23 mouse cellular contexts compared by ENCODE assay signal in genomic region chrX:167832543-167832942, GRCm38 (mm10).
DNase-seq lines count a peak whose midpoint lies in the region; ATAC-seq and TF ChIP-seq lines count a peak whose summit lies in the region.
"Had no signal": no experiment of that assay in that cellular context is flagged by ENCODE, and none has a peak within 500 bp of the region (broad histone marks: within the 10 kb centered on the region; RNA-seq: fewer than 3 reads in every experiment).

No protein-coding gene starts in this region.

- no peak overlapping the region for H3K4me2 ChIP-seq in forebrain, embryonic 14.5 days (ENCODE audit: low read length)
- H3K4me2 ChIP-seq in forebrain, postnatal 0 days (ENCODE audit: low read depth): no peak overlapping the region
- no peak overlapping the region for H3K4me2 ChIP-seq in midbrain, embryonic 12.5 days (replicated peaks)
- H3K4me2 ChIP-seq in midbrain, postnatal 0 days (ENCODE audit: low read depth, low read length, poor library complexity, severe bottlenecking): no peak overlapping the region
- no peak overlapping the region for H3K4me2 ChIP-seq in lung, postnatal 0 days (replicated peaks; ENCODE audit: low read depth, low read length)
- H3K4me2 ChIP-seq: embryonic facial prominence, embryonic 12.5 days; forebrain, embryonic 15.5 days; heart, embryonic 11.5 days; heart, embryonic 15.5 days had no signal

- H3K4me1 ChIP-seq in forebrain, embryonic 14.5 days (ENCODE audit: control insufficient read depth, insufficient read depth, low read length): no peaks in the 10 kb centered on the region
- H3K4me1 ChIP-seq in forebrain, postnatal 0 days (ENCODE audit: insufficient read depth): no peaks in the 10 kb centered on the region
- H3K4me1 ChIP-seq in midbrain, embryonic 12.5 days: no peaks in the 10 kb centered on the region
- no peaks in the 10 kb centered on the region for H3K4me1 ChIP-seq in midbrain, postnatal 0 days (ENCODE audit: insufficient read depth, low read length)
- H3K4me1 ChIP-seq in lung, postnatal 0 days (ENCODE audit: insufficient read depth, low read depth, low read length): no peaks in the 10 kb centered on the region
- H3K4me1 ChIP-seq: embryonic facial prominence, embryonic 12.5 days; forebrain, embryonic 15.5 days; heart, embryonic 15.5 days had no signal

- TF ChIP-seq EP300 in lung, postnatal 0 days (IDR thresholded peaks at IDR 0.05): no peak

- DNase-seq in embryo, embryonic 10.5 days (ENCODE audit: low spot score): peak; percentile 12
- DNase-seq in embryo, embryonic 10 days (ENCODE audit: low spot score): no peak
- peak; percentile 9 for DNase-seq in forebrain, embryonic 14.5 days (ENCODE audit: low spot score)
- no peak for DNase-seq in forebrain, postnatal 0 days
- DNase-seq in midbrain, postnatal 0 days (ENCODE audit: low spot score): no peak
- no peak for DNase-seq in lung, postnatal 0 days (ENCODE audit: low spot score)
- DNase-seq: adrenal gland, adult 8-10 months; adrenal gland, postnatal 36 days; B cell, adult 2 months; cerebellum, adult 11-12 months; cerebellum, adult 9-10 months; cerebellum, postnatal 25 days; gastrocnemius, postnatal 14 days; heart, adult 2 months; heart, postnatal 14 days had no signal

- no peaks in the 10 kb centered on the region for H3K36me3 ChIP-seq in forebrain, embryonic 14.5 days (ENCODE audit: control insufficient read depth, insufficient read depth, low read length)
- no peaks in the 10 kb centered on the region for H3K36me3 ChIP-seq in forebrain, postnatal 0 days (ENCODE audit: insufficient read depth)
- no peaks in the 10 kb centered on the region for H3K36me3 ChIP-seq in midbrain, embryonic 12.5 days
- no peaks in the 10 kb centered on the region for H3K36me3 ChIP-seq in midbrain, postnatal 0 days (ENCODE audit: insufficient read depth, low read length)
- H3K36me3 ChIP-seq in lung, postnatal 0 days (ENCODE audit: insufficient read depth, low read length): no peaks in the 10 kb centered on the region
- H3K36me3 ChIP-seq: embryonic facial prominence, embryonic 12.5 days; forebrain, embryonic 15.5 days; G1E; heart, embryonic 15.5 days had no signal

- H3K9me3 ChIP-seq in forebrain, embryonic 14.5 days (replicated peaks; ENCODE audit: control insufficient read depth, low read length): no peaks in the 10 kb centered on the region
- no peaks in the 10 kb centered on the region for H3K9me3 ChIP-seq in forebrain, postnatal 0 days (ENCODE audit: low read length)
- no peaks in the 10 kb centered on the region for H3K9me3 ChIP-seq in midbrain, embryonic 12.5 days
- H3K9me3 ChIP-seq in midbrain, postnatal 0 days (ENCODE audit: low read length): no peaks in the 10 kb centered on the region
- no peaks in the 10 kb centered on the region for H3K9me3 ChIP-seq in lung, postnatal 0 days (ENCODE audit: low read length)
- H3K9me3 ChIP-seq: embryonic facial prominence, embryonic 12.5 days; forebrain, embryonic 15.5 days; G1E; heart, embryonic 15.5 days had no signal

- no peak overlapping the region for H3K9ac ChIP-seq in forebrain, embryonic 14.5 days (ENCODE audit: low read length)
- H3K9ac ChIP-seq in forebrain, postnatal 0 days: no peak overlapping the region
- no peak overlapping the region for H3K9ac ChIP-seq in midbrain, embryonic 12.5 days (replicated peaks)
- no peak overlapping the region for H3K9ac ChIP-seq in midbrain, postnatal 0 days (replicated peaks; ENCODE audit: low read length, poor library complexity, severe bottlenecking)
- no peak overlapping the region for H3K9ac ChIP-seq in lung, postnatal 0 days (replicated peaks; ENCODE audit: low read depth)
- H3K9ac ChIP-seq: embryonic facial prominence, embryonic 12.5 days; forebrain, embryonic 15.5 days; heart, embryonic 15.5 days had no signal

- H3K27me3 ChIP-seq in forebrain, embryonic 14.5 days (replicated peaks; ENCODE audit: control insufficient read depth, insufficient read depth, low read length): 0 out of 2 replicates have a peak, but pooled peaks cover 3% of the 10 kb centered on the region
- no peaks in the 10 kb centered on the region for H3K27me3 ChIP-seq in forebrain, postnatal 0 days (ENCODE audit: insufficient read depth, low read length)
- H3K27me3 ChIP-seq in midbrain, embryonic 12.5 days: peaks cover 19% of the 10 kb centered on the region
- no peaks in the 10 kb centered on the region for H3K27me3 ChIP-seq in midbrain, postnatal 0 days (ENCODE audit: insufficient read depth, low read length)
- H3K27me3 ChIP-seq in lung, postnatal 0 days (replicated peaks; ENCODE audit: insufficient read depth, low read length): no peaks in the 10 kb centered on the region
- H3K27me3 ChIP-seq: embryonic facial prominence, embryonic 12.5 days; forebrain, embryonic 15.5 days; heart, embryonic 15.5 days had no signal

- H3K4me3 ChIP-seq in forebrain, embryonic 14.5 days (ENCODE audit: low read depth, low read length): no peak overlapping the region
- H3K4me3 ChIP-seq in forebrain, postnatal 0 days (ENCODE audit: low read depth, low read length): no peak overlapping the region
- H3K4me3 ChIP-seq in midbrain, embryonic 12.5 days: no peak overlapping the region
- H3K4me3 ChIP-seq in midbrain, postnatal 0 days (ENCODE audit: low read depth, low read length): no peak overlapping the region
- no peak overlapping the region for H3K4me3 ChIP-seq in lung, postnatal 0 days (ENCODE audit: low read depth, low read length)
- H3K4me3 ChIP-seq: embryonic facial prominence, embryonic 12.5 days; forebrain, embryonic 15.5 days; heart, adult 2 months; heart, embryonic 15.5 days had no signal

- TF ChIP-seq CTCF in forebrain, postnatal 0 days (IDR thresholded peaks at IDR 0.05; ENCODE audit: low read depth): no peak
- TF ChIP-seq CTCF in midbrain, postnatal 0 days (IDR thresholded peaks at IDR 0.05): no peak
- TF ChIP-seq CTCF in lung, postnatal 0 days (IDR thresholded peaks at IDR 0.05): no peak

- 59% methylated on average over 2 of the region's 2 CpGs for WGBS in forebrain, embryonic 14.5 days
- WGBS in forebrain, postnatal 0 days: 48% methylated on average over 2 of the region's 2 CpGs
- 45% methylated on average over 2 of the region's 2 CpGs for WGBS in midbrain, embryonic 12.5 days
- WGBS in midbrain, postnatal 0 days: 54% methylated on average over 2 of the region's 2 CpGs
- WGBS in lung, postnatal 0 days: 45% methylated on average over 2 of the region's 2 CpGs

- H3K27ac ChIP-seq in forebrain, embryonic 14.5 days (ENCODE audit: low read depth, low read length): no peak overlapping the region
- no peak overlapping the region for H3K27ac ChIP-seq in forebrain, postnatal 0 days (ENCODE audit: low read depth, low read length)
- H3K27ac ChIP-seq in midbrain, embryonic 12.5 days (replicated peaks): no peak overlapping the region
- no peak overlapping the region for H3K27ac ChIP-seq in midbrain, postnatal 0 days (ENCODE audit: low read depth, low read length)
- no peak overlapping the region for H3K27ac ChIP-seq in lung, postnatal 0 days (ENCODE audit: low read length)
- H3K27ac ChIP-seq: embryonic facial prominence, embryonic 12.5 days; forebrain, embryonic 15.5 days; heart, adult 2 months; heart, embryonic 15.5 days had no signal

- no peak for ATAC-seq in forebrain, embryonic 14.5 days
- no peak for ATAC-seq in forebrain, postnatal 0 days
- peak; percentile 66; the same call in 1 of the 2 replicates for ATAC-seq in midbrain, embryonic 12.5 days (ENCODE audit: low FRiP score, low read depth)
- ATAC-seq in midbrain, postnatal 0 days (ENCODE audit: low FRiP score): no peak
- no peak for ATAC-seq in lung, postnatal 0 days
- ATAC-seq: CD4-positive, CD25-positive, alpha-beta regulatory T cell, adult 4 months; forebrain, embryonic 15.5 days; hindbrain, embryonic 16.5 days had no signal

Comparison
In these comparisons a context has a peak if more than half of its experiments do, and no peak if none do; other contexts are left out.
1. DNase-seq: peak in embryo, embryonic 10.5 days (single experiment) and forebrain, embryonic 14.5 days (single experiment); none in embryo, embryonic 10 days (single experiment), forebrain, postnatal 0 days (single experiment), midbrain, postnatal 0 days (single experiment) and lung, postnatal 0 days (single experiment).